Mouse (Mus musculus) stomach, postnatal 0 days (tissue): Measurements from ENCODE around the gene Dirc2.

Experiments
- CTCF ChIP-seq: IDR thresholded peaks from 2 replicates; pipeline ENCODE4 v1.5.1; 2016; ENCODE audit warnings: antibody characterized with exemption, low read depth, mild to moderate bottlenecking, moderate library complexity
- EP300 ChIP-seq: optimal IDR thresholded peaks from 2 replicates; pipeline ENCODE3; 2016; ENCODE audit warnings: antibody characterized with exemption

DNA sequence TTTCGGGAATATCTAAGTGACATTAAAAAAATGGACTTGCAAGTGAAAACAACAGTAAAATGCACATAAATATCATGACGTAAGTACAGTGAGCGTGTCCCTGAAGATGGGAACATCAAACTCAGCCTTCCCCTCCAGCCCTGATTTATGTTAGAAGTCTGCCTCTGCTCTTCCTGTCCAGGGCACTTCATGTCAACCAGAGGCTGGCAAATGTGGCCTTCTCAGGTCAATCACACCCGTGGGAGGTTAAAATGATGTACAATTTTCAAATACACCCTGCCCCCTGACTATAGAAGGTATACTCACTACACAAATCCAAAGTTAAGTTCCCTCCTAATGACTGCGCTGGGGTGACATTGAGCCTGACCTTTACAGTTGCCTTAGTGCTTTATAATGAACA is 53.4 kb downstream of the Dirc2 start:
- no peak for TF ChIP-seq CTCF
- TF ChIP-seq EP300 = no peak
